Mouse (Mus musculus): ENCODE measurements around the gene Fitm1. TPM values are rescaled to one million over a fixed set of nuclear protein-coding genes. Genes with fewer than 3 reads are reported as not detected.

The Fitm1 gene
- polyA plus RNA-seq, 1 experiment from 2014 or later: 0.26 TPM

DNA sequence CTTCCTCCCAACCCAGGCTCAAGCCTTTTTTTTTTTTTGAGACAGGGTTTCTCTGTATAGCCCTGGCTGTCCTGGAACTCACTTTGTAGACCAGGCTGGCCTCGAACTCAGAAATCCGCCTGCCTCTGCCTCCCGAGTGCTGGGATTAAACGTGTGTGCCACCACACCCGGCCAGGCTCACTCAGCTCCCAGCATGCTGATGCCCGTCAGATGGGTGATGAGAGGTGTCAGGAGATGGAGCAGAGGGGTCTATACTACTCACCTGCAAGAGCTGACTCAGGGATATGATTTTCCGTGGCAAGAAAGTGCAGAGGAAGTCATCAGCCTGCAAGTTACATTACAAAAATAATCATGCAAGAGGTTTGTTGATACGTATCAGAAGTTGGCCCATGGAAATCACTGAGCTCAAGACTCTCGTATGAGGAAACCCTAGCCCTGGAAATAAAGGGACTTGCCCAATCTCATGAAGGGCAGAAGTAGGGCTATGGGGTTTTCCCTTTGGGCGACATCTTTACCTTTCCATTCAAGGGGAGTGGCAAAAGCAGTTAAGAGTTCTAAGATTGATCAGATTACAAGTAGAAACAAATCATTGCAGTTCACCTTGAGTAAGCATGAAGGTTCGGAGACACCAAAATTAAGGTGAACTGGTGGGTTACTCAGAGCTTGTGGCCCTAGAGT is 14.5 kb downstream of the Fitm1 start:
- Histone ChIP-seq H3K36me3 (peaks cover 39% of the 10 kb centered on the region), H3K27me3 (ENCODE audit: insufficient read depth, poor library complexity, severe bottlenecking) (no peaks in the 10 kb centered on the region), H3K9me3 (no peaks in the 10 kb centered on the region), H3K4me1 (replicated peaks) (peaks cover 41% of the 10 kb centered on the region), H3K27ac (peak overlapping the region; percentile 94), H3K4me3 (peak overlapping the region; percentile 86)
- 89% methylated on average over 11 of the region's 11 CpGs for WGBS
- no peak for DNase-seq (ENCODE audit: low spot score)

DNA sequence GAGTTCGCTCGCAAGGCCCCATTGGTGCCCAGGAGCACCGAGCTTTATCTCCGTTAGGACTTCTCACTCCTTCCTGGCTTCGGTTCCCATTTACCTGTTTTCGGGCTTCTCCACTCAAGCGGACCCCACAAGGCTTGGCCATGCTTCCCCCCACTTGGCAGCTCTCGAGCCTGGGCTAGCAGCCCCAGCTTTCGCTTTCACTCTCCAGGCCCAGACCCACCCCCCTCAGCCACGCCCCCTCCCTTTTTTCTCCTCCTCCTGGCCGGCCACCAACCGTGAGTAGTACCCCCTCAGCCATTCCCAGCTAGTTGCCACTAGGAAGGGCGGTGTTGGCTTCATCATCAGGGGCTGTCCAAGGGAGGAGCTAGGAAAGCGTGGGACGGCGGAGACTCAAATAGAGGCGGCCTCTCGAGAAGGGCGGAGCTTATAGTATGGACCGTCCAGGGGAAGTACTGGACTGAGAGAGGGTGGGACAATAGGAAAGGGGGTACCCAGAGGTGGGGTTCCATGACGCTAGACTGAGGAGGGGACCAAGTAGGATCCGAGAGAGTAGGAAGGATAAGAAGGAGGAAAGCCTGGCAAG is 15.4 kb downstream of the Fitm1 start, which contains the start of gene Psme2:
Psme2 (minus strand) TSS at position 366 of the 583 bp plus-strand sequence.
- Histone ChIP-seq H3K9me3 (no peaks in the 10 kb centered on the region), H3K27me3 (ENCODE audit: insufficient read depth, poor library complexity, severe bottlenecking) (no peaks in the 10 kb centered on the region), H3K4me3 (peak within 1 kb of the TSS; percentile 86), H3K36me3 (peaks cover 49% of the 10 kb centered on the region), H3K27ac (peak within 1 kb of the TSS; percentile 94), H3K4me1 (replicated peaks) (peaks cover 33% of the 10 kb centered on the region)
- peak; percentile 93 for DNase-seq (ENCODE audit: low spot score)
- 1% methylated on average over 22 of the region's 22 CpGs for WGBS

DNA sequence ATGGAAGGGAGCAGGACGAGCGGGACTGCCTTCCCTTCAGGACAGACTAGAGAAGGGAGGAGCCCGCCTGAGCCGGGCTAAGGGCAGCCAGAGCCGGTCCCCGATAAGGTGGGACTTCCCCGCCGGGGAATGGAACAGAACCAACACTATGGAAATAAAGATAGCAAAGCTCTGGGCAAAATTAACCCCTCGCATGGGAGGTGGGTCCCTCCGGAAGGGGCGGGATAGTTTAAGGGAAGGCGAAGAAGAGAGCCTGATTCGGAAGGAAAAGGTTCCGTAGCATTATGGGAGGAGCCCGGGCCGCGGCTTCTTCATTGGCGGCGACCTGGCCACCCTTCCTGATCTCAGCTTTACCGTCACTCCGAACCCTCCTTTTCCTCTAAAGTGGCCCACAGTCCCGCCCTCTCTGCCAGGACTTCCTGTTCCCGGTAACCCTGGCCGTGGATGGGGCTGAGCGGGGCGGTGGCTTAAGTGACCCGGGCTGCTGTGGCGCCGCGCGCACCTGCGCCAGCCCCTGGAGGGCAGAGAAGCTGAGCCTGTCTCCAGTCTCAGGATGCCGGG is 16.0 kb downstream of the Fitm1 start, which contains the start of gene Rnf31:
Rnf31 (plus strand) TSS at position 378 of the 561 bp plus-strand sequence.
- H3K27me3 ChIP-seq (ENCODE audit: insufficient read depth, poor library complexity, severe bottlenecking): no peaks in the 10 kb centered on the region
- DNase-seq (ENCODE audit: low spot score): peak; percentile 91
- H3K4me3 ChIP-seq: peak within 1 kb of the TSS; percentile 86
- under 1% methylated on average over 33 of the region's 33 CpGs for WGBS
- H3K9me3 ChIP-seq: no peaks in the 10 kb centered on the region
- peak within 1 kb of the TSS; percentile 94 for H3K27ac ChIP-seq
- H3K36me3 ChIP-seq: peaks cover 54% of the 10 kb centered on the region
- H3K4me1 ChIP-seq (replicated peaks): peaks cover 33% of the 10 kb centered on the region

DNA sequence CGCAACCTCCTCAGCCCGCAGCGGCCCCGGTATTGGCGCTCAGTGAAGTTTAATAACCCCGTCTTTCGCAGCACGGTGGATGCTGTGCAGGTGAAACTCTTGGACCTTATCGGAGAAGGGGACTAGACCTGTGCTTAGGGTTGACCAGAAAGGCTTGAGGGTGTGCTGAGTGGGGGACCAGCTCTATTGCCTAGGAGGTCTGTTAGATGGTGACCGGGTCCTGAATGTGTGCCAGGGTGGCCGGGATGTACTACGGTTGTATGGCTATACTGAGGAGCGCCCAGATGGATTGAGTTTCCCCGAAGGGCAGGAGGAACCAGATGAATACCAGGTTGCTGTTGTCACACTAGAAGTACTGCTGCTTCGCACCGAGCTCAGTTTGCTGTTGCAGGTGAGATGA is 16.8 kb downstream of the Fitm1 start:
- Histone ChIP-seq H3K9me3 (no peaks in the 10 kb centered on the region), H3K4me3 (peak overlapping the region; percentile 86), H3K4me1 (replicated peaks) (peaks cover 33% of the 10 kb centered on the region), H3K36me3 (peaks cover 58% of the 10 kb centered on the region), H3K27ac (peak overlapping the region; percentile 94), H3K27me3 (ENCODE audit: insufficient read depth, poor library complexity, severe bottlenecking) (no peaks in the 10 kb centered on the region)
- 12% methylated on average over 16 of the region's 16 CpGs for WGBS
- DNase-seq (ENCODE audit: low spot score): no peak

DNA sequence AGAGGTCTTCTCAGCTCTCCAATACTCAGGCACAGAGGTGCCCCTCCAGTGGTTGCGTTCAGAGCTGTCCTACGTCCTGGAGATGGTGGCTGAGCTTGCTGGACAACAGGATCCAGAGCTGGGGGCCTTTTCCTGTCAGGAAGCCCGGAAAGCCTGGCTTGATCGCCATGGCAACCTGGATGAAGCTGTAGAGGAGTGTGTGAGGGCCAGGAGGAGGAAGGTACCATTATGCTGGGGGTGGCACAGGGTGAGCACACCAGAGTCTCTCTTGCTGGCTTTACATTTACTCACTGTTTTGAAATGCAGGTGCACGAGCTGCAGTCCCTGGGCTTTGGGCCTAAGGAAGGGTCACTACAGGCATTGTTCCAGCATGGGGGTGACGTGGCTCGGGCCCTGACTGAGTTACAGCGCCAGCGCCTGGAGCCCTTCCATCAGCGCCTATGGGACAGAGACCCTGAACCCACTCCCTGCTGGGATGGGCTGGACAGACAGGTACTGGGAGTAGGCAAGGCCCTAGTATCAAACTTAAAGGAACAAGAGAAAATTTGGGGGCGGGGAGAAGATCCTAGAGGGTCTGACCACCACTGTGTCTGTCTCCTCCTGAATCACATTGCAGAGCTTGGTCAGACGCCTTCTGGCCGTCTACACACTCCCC is 20.7 kb downstream of the Fitm1 start:
- Histone ChIP-seq H3K36me3 (peaks cover 76% of the 10 kb centered on the region), H3K9me3 (no peaks in the 10 kb centered on the region), H3K27me3 (ENCODE audit: insufficient read depth, poor library complexity, severe bottlenecking) (no peaks in the 10 kb centered on the region), H3K4me1 (replicated peaks) (peaks cover 23% of the 10 kb centered on the region), H3K27ac (no peak overlapping the region), H3K4me3 (no peak overlapping the region)
- 80% methylated on average over 13 of the region's 13 CpGs for WGBS
- no peak for DNase-seq (ENCODE audit: low spot score)

DNA sequence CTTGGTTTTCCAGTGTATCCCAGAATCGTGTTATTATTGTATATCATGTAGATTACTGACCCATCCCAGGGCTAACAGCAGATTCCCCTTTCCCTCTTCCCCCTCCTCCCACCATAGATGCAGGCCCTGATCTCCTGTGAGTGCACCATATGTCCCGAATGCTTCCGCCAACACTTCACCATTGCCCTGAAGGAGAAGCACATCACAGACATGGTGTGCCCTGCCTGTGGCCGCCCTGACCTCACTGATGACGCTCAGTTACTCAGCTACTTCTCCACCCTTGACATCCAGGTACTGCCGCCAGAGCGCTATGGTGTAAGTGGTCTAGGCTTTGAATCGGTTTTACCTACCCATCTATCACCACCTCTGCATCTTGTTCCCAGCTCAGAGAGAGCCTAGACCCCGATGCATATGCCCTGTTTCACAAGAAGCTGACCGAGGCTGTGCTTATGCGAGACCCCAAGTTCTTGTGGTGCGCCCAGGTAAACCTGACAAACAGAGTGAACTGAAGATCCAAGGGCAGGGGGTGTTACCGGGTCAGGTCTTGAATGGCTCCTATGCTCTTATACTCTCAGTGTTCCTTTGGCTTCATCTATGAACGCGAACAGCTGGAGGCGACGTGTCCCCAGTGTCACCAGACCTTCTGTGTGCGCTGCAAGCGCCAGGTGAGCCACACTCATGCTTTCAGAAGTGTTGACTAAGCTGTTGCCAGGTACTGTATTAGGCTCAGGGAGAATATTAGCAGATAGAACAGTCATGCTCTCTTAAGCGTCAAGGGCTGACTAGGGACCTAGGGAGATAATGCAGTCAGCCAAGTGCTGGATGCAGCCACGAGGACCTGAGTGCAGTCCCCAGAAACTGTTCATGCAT is 23.3 kb downstream of the Fitm1 start:
- peaks cover 99% of the 10 kb centered on the region for H3K36me3 ChIP-seq
- peaks cover 7% of the 10 kb centered on the region for H3K4me1 ChIP-seq (replicated peaks)
- 93% methylated on average over 21 of the region's 21 CpGs for WGBS
- H3K27me3 ChIP-seq (ENCODE audit: insufficient read depth, poor library complexity, severe bottlenecking): no peaks in the 10 kb centered on the region
- H3K4me3 ChIP-seq: no peak overlapping the region
- H3K27ac ChIP-seq: no peak overlapping the region
- DNase-seq (ENCODE audit: low spot score): no peak
- H3K9me3 ChIP-seq: no peaks in the 10 kb centered on the region

GRCm38 (mm10) chr14:55603271-55603632 is 27.8 kb downstream of the Fitm1 start, which contains the start of gene Irf9:
Gene Irf9, plus strand, starts transcription at chr14:55603571.
- DNase-seq (ENCODE audit: low spot score): no peak
- Histone ChIP-seq H3K36me3 (peaks cover 94% of the 10 kb centered on the region), H3K27ac (peak within 1 kb of the TSS; percentile 77), H3K9me3 (no peaks in the 10 kb centered on the region), H3K4me1 (replicated peaks) (peaks cover 16% of the 10 kb centered on the region), H3K4me3 (peak within 1 kb of the TSS; percentile 43), H3K27me3 (ENCODE audit: insufficient read depth, poor library complexity, severe bottlenecking) (no peaks in the 10 kb centered on the region)
- WGBS: 88% methylated on average over 7 of the region's 7 CpGs

GRCm38 (mm10) chr14:55603633-55604576 is 28.5 kb downstream of the Fitm1 start:
- peak overlapping the region; percentile 43 for H3K4me3 ChIP-seq
- H3K4me1 ChIP-seq (replicated peaks): peaks cover 16% of the 10 kb centered on the region
- 21% methylated on average over 19 of the region's 19 CpGs for WGBS
- peaks cover 94% of the 10 kb centered on the region for H3K36me3 ChIP-seq
- peak overlapping the region; percentile 77 for H3K27ac ChIP-seq
- DNase-seq (ENCODE audit: low spot score): peak; percentile 84
- H3K27me3 ChIP-seq (ENCODE audit: insufficient read depth, poor library complexity, severe bottlenecking): no peaks in the 10 kb centered on the region
- no peaks in the 10 kb centered on the region for H3K9me3 ChIP-seq

DNA sequence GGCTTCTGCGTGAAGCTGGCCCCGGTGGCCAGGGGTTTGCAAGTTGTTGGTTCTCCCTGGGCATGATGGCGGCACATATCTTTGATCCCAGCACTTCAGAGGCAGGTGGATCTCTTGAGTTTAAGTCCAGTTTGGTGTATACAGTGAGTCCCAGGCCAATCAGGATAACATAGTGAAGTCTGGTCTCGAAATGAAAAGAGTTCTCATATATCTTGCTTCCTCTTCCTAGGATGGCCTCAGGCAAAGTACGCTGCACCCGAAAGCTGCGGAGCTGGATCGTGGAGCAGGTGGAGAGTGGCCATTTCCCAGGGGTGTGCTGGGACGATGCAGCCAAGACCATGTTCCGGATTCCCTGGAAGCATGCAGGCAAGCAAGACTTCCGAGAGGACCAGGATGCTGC is 29.4 kb downstream of the Fitm1 start:
- Histone ChIP-seq H3K27ac (no peak overlapping the region), H3K4me1 (replicated peaks) (peaks cover 16% of the 10 kb centered on the region), H3K4me3 (no peak overlapping the region), H3K27me3 (ENCODE audit: insufficient read depth, poor library complexity, severe bottlenecking) (no peaks in the 10 kb centered on the region), H3K36me3 (peaks cover 94% of the 10 kb centered on the region), H3K9me3 (no peaks in the 10 kb centered on the region)
- WGBS: 95% methylated on average over 11 of the region's 11 CpGs
- DNase-seq (ENCODE audit: low spot score): no peak

DNA sequence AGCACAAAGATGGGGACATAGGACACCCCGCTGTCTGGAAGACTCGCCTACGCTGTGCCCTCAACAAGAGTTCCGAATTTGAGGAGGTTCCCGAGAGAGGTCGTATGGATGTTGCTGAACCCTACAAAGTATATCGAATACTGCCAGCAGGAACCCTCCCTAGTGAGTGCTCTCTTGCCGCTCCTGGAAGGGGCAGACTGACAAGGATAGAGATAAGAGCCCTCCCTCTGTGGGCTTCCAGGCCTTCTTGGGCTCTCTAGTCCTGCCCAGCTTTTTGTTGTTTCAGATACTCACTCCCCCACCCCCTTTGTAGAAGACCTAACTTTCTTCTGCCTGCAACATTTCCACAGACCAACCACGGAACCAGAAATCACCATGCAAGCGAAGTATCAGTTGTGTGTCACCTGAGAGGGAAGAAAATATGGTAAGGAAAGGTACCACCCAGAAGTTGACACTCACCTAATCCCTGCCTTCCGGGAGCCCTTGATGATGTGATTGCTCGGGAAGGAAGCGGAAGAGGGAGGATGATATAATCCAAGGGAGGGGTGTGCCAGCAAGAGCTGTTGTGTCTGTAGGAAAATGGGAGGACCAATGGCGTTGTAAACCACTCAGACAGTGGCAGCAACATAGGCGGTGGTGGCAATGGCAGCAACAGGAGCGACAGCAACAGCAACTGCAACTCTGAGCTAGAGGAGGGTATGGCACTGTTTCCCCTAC is 30.5 kb downstream of the Fitm1 start:
- DNase-seq (ENCODE audit: low spot score): no peak
- no peaks in the 10 kb centered on the region for H3K9me3 ChIP-seq
- no peak overlapping the region for H3K27ac ChIP-seq
- H3K36me3 ChIP-seq: peaks cover 90% of the 10 kb centered on the region
- 93% methylated on average over 16 of the region's 16 CpGs for WGBS
- peaks cover 16% of the 10 kb centered on the region for H3K4me1 ChIP-seq (replicated peaks)
- no peaks in the 10 kb centered on the region for H3K27me3 ChIP-seq (ENCODE audit: insufficient read depth, poor library complexity, severe bottlenecking)
- H3K4me3 ChIP-seq: no peak overlapping the region

- Histone ChIP-seq H3K9me3 (no peaks in the 10 kb centered on the region), H3K27ac (no peak overlapping the region), H3K4me3 (no peak overlapping the region), H3K27me3 (ENCODE audit: insufficient read depth, poor library complexity, severe bottlenecking) (no peaks in the 10 kb centered on the region), H3K36me3 (peaks cover 66% of the 10 kb centered on the region), H3K4me1 (replicated peaks) (peaks cover 14% of the 10 kb centered on the region)
- WGBS: 95% methylated on average over 6 of the region's 6 CpGs
- no peak for DNase-seq (ENCODE audit: low spot score)
Observed at GRCm38 (mm10) chr14:55608339-55608738, 32.9 kb downstream of the Fitm1 start.
